Mouse (Mus musculus) layer of hippocampus, postnatal 25 days (tissue): ENCODE data around the gene Mpnd. TPM values are rescaled to one million over a fixed set of nuclear protein-coding genes. Genes with fewer than 3 reads are reported as not detected.

Source experiments
- DNase-seq, 2 experiments: peaks; one replicate each; pipeline ENCODE4 v3.0.0; 2022; ENCODE audit warnings: mixed read lengths in 2 of 2, low spot score in 1 of 2; ENCODE audit errors: extremely low spot score in 1 of 2
- total RNA-seq, 2 experiments: library from RNA; stranded (reverse); gene quantifications; 2 replicates each; pipeline ENCODE4 v1.2.3; 2021

Mpnd gene
- total RNA-seq = 100 to 1,000 TPM; 110 to 116 TPM

GRCm38 (mm10) chr17:56005415-56006061 is at the start of gene Mpnd, which contains the start of gene Stap2:
Gene Mpnd, plus strand, starts transcription at chr17:56005711.
Gene Stap2, minus strand, starts transcription at chr17:56005584.
- no peak for DNase-seq

GRCm38 (mm10) chr17:55956129-55956528 is 49.4 kb upstream of the Mpnd start:
- peak; percentile 62 to 68 for DNase-seq

DNA sequence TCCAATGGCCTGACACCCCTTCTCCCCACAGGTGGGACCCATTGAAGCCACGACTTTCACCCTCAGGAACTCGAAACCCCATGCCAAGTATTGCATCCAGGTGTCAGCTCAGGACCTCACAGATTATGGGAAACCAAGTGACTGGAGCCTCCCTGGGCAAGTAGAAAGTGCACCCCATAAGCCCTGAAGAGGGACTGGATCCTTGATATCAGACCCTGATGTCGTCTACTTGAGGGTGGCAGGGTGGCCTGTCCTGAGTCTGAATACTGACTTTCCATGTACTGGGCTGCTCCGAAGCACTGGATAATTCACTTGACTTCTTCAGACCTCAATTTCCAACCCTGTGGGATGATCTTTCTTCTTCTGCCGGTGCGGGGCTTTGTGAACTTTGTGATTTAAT is 48.9 kb upstream of the Mpnd start:
- DNase-seq = no peak

DNA sequence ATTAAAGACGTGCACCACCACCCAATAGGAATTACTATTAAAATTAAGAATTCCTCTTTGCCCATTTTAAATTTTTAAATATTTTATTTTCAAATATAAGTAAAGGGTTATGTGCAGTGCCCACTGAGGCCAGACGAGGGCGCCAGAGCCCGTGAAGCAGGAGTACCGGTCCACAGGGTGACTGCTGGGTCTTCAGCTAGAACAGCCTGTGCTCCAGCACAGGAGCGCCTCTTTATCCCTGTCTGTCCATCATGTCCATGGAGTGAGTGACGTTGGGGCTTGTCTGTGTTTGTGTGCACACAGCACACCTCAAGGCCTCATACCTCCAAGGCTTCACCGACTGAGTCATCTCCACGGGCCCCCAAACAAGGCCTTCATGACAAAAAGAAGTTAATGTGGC is 48.3 kb upstream of the Mpnd start:
- peak; percentile 74 to 86 for DNase-seq

DNA sequence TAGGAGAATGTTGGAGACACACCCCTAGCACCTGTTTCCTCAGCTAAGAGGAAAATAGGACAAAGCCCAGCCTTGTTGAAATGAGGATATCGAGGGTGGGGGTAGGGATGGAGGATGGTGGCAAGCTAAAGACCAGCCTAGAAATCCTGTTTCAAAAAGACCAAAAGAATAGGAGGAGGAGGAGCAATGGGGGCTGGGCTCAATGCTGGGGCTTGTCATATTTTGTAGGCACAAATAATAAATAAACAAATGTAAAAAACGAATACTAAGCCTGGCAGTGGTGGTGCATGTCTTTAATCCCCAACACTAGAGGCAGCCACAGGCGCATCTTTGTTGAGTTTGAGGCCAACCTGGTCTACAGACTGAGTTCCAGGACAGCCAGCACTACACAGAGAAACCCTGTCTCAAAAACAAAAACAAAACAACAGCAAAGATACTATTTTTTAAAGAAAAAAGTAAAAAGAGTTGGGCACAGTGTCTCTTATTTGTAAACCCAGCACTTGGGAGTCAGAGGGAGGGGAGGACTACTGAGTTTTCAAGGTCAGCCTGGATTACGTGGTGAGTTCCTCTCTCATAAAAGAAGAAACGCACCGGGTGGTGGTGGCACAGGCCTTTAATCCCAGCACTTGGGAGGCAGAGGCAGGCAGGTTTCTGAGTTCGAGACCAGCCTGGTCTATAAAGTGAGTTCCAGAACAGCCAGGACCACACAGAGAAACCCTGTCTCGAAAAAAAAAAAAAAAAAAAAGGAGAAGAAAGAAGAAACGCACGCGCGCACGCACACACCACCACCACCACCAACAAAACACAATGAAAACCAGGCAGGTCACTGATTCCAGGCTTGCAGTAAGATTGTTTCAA is 47.6 kb upstream of the Mpnd start:
- DNase-seq = no peak

DNA sequence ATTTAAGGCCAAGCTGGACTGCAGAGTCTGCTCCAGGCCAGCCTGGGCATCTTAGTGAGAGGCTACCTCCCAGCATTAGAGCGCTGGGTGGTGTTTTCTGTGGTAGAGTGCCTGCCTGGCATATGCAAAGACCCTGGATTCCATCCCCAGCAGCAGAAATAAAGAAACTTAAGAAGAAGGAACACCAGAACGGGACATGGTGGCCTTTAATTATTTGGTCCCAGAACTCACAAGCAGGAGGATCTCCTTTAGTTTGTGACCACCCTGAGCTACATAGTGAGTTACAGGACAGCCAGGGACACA is 47.0 kb upstream of the Mpnd start:
- no peak for DNase-seq

GRCm38 (mm10) chr17:55958918-55959728 is 46.4 kb upstream of the Mpnd start, which contains the start of gene Yju2:
Gene Yju2, plus strand, starts transcription at chr17:55959099.
- peak; percentile 90 to 91 for DNase-seq

DNA sequence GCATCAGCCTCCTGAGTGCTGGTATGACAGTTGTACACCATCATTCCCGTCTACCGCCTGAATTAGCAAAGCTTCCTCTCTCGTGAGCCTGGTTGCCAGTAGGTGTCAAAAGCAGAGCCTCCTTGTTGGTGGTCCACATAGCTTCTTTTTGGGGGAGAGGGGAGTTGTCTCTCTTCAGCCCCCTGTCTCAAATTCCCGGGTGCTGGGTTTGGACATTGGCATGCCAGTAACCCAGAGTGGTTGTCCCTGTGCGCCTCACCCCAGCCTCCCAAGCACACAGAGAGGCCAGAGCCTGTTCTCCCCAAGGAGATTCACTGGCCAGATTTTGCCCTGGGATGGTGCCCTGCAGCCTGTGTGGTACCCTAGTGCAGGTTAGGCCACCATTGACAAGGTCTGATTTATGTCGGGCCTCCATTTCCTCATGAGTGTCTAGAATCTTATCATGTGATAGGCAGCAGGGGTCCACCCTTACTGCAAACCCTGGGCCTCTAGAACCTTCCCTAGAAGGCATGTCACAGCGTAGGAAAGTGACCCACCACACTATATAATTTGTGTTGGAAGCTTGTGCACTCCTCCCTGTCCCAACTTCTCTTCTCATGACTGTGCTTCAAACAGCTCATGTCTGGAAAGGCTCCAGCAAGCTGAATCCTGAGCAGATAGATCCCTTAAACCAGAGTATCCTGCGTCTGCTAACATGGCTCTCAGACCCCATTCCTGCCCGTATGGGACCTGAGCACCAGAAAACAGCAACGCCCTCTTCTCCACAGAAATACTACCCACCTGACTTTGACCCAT is 45.4 kb upstream of the Mpnd start:
- no peak for DNase-seq

DNA sequence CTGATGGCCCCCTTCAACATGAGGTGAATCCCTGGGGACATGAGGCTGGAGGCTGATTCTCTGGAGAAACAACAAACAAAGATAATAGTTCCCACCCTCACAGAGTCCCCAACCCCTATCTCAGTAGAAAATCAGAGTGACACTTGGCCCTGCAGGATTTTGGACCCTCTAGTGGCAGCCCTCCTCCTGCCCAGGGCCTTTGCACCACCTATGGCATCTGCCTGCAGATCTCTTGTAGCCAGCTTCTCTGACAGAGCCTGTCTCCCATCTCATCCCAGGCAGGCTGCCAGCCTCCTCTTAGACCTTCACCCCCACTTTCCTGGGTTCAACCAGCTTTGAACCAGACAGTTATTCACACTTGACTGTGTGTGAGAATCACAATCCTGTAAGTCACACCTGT is 44.7 kb upstream of the Mpnd start:
- DNase-seq = no peak

- no peak for DNase-seq
These were observed 43.9 kb upstream of the Mpnd start for GRCm38 (mm10) chr17:55961631-55962030.

GRCm38 (mm10) chr17:55963171-55963570 is 42.3 kb upstream of the Mpnd start:
- no peak for DNase-seq

DNA sequence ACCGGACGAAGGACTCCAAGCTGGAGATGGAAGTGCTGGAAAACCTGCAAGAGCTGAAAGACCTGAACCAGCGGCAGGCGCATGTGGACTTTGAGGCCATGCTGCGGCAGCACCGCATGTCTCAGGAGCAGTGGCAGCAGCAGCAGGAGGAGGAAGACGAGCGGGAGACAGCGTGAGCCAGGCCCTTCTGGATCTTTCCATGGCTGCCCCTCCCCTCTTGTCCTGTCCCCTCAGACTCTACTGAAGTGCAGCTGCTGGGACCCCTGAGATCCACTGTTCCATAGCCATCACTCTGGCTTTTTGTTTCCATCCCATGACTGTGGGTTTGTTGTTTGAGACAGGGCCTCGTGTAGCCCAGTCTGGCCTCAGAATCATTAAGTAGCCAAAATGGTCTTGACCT is 41.0 kb upstream of the Mpnd start:
- no peak for DNase-seq

GRCm38 (mm10) chr17:55964996-55965395 is 40.5 kb upstream of the Mpnd start:
- no peak for DNase-seq

DNA sequence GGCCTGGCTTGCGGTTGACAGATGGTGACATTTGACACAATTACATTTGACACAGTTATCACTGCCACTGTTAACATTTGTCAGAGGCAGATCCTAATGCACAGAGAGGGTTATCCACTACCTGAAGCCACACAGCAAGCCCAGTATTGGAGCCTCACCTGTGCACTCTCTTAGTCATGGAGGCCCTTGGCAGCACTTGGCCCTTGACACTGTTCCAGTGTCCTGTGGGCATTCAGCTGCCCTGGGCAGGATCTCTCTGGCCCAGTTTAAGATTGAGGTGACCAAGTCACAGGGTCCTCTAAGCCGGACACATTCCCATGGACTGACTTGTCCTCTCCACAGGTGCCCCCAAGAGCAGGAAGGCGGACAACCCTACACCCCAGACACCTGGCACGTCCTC is 38.3 kb upstream of the Mpnd start:
- DNase-seq = no peak

GRCm38 (mm10) chr17:55968210-55968609 is 37.3 kb upstream of the Mpnd start:
- no peak for DNase-seq

DNA sequence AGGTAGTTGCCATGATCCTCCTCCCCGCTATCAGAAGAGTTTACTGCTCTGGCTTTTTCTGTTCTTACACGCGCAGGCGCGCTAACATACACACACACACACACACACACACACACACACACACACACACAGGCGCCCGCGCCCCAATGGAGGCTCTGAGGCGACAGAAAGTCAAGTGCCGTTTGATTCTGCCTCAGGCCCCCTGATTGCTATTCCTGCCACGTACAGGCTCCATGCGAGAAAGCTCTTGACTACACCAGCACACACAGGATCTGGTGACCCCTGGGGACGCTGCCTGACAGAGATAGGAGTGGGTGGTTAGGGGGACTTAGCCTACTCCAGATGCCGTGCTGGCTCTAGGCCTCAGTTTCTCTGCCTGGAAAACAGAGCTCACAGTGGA is 36.0 kb upstream of the Mpnd start:
- DNase-seq = peak in 1 of 2 experiments; percentile 47

- DNase-seq = peak in 1 of 2 experiments; percentile 24
These were observed 35.3 kb upstream of the Mpnd start, which contains the start of gene Shd for GRCm38 (mm10) chr17:55969966-55970891. Gene Shd, plus strand, starts transcription at chr17:55970467.

- no peak for DNase-seq
These were observed 34.1 kb upstream of the Mpnd start for GRCm38 (mm10) chr17:55971453-55971852.

GRCm38 (mm10) chr17:55976255-55976862 is 29.2 kb upstream of the Mpnd start:
- DNase-seq = peak; percentile 68 to 84
